Mouse (Mus musculus) neural tube, embryonic 10.5 days (tissue): ENCODE measurements around the gene Lsm4.

Experiments
- DNase-seq: peaks from one replicate; pipeline ENCODE4 v3.0.0-alpha.2; 2017; ENCODE audit warnings: low spot score; ENCODE audit errors: extremely low spot score

Gene Lsm4

DNA sequence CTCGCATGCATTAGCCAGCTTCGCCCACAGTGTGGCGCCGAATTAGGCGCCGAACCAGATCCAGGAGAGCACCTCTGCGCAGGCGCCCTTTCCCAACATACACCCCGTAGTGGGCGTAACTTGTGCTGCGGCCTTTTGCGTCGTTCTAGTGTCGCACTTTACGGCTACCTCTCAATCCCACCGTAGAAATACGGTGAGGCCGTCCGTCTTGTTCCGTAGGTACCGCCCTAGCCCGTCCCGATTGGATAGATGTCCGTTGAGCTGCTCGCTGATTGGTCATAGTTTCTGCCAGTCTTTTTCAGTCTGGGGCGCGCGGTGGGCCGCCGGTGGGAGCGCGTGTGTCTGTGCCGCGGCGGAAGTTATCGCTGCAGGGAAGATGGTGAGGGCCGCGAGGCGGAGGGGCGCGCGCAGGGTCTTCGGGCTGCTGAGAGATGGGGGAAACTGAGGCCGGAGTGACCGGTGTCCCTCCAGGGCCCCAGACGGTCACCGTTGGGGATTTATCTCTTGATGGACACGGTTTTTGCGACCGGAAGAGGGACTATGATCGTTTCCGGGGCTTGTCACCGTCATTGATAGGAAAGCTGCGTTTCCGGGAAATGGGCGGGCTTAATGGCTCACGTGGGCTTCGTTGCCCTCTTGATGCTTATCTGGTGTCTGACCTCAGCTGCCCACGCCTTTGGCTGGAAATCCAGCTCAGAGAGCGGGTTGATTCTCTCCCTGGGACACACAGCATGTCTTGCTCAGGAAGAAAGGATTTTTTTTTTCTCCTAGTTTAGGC lies at the start of gene Lsm4:
Gene Lsm4, plus strand, starts transcription at position 170 of the 778 bp plus-strand sequence.
- DNase-seq, result peak; percentile 99

DNA sequence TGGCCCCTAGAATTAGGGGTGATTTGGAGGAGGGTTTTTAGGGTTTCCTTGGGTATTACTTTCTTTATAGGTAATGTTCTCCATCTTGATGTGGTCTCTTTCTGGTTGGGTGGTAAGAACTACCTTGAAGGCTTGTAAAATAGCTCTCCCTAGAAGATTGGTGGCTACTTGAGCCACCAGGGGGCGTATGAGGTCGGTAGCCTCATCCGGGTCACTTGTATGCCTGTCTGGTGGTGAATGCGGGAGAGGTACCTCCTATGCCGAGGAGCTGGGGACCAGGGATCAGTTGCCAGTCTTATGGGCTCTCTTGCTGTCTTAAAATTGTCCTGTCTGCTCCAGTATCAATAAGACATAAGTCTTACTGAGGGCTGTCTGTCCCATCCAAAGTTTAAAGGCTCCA lies 47.9 kb upstream of the Lsm4 start:
- peak; percentile 70 for DNase-seq

DNA sequence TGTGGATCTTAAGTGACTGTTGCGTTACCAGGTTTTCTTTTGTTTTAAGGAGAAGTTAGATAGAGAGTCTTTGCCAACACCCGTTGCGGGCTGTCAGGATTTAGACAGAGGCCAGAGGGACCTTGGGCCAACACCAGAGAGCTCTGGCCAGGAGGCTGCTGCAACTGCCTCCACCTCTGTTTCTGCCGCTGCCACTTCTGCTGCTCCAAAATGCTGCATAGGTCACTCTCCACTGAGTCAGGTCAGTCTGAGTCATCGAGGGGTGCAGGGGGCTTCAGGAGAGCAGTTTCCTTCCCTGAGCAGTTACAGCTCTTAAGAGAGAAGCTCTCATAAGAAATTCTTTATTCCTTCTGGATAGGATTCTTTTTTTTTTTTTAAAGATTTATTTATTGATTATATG lies 46.0 kb upstream of the Lsm4 start:
- DNase-seq, result no peak

DNA sequence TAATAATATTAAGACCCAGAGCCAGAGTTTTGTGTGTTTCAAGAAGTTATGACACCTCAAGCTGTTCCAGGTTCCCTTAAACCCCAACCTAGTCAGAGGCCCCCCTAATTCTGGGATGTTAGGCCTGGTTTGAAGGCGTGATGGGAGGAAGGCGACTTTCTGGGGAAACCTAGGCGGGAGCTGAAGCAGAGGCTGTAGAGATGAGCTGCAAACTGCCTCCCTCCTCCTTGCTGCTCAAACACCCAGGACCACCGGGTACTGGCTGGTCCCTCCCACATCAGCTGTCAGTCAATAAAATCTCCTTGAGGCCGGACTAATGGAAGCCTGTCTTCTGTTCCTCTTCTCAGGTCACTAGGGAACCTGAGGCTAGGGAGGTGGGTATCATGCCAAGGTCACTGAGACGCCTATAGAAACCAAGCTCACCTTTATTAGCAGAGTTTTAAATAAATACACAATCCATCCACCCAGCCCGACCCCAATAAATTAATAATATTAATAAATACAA lies 44.0 kb upstream of the Lsm4 start:
- DNase-seq, result no peak

DNA sequence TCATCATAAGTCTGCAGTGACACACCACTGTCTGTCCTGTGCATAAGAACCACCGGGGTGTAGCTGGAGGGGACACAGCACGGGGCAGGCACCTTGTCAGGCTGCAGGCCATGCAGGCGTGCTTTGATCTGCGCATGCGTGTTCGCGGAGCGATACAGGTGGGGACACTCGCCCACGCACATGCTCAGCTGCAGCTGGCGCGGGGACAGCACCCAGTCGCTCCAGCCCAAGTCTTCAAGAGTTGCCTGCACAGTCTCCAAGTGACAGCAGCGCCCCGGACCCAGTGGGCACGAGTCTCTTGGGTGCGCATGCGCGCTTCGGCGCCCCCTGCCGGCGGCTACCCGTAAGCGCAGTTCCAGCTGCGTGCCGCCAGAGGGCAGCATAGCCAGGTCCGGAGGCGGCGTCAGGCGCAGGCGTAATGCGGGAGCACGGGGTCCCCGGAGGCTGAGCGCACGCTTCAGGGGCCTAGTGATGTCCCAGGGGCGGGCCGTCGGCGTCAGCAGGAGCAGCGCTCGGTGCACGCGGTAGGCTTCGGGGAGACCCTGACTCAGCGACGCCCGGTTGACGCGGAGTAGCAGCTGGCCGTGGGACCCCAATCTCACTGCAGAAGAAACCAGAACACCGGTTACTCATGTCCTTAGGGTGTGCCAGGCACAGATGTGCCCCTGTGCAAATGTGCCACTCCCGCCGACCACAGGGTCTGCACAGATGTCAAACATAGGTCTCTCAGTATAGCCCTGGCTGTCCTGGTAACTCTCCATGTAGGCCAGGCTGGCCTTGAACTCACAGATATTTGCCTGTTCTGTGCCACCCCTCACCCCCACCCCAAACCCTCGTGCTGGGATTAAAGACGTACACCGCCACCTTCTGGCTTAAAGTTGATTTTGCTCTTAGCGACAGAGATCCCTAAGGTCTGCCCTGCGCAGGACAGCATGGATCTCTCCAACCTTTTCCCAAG lies 43.2 kb upstream of the Lsm4 start:
- DNase-seq, result peak; percentile 96

DNA sequence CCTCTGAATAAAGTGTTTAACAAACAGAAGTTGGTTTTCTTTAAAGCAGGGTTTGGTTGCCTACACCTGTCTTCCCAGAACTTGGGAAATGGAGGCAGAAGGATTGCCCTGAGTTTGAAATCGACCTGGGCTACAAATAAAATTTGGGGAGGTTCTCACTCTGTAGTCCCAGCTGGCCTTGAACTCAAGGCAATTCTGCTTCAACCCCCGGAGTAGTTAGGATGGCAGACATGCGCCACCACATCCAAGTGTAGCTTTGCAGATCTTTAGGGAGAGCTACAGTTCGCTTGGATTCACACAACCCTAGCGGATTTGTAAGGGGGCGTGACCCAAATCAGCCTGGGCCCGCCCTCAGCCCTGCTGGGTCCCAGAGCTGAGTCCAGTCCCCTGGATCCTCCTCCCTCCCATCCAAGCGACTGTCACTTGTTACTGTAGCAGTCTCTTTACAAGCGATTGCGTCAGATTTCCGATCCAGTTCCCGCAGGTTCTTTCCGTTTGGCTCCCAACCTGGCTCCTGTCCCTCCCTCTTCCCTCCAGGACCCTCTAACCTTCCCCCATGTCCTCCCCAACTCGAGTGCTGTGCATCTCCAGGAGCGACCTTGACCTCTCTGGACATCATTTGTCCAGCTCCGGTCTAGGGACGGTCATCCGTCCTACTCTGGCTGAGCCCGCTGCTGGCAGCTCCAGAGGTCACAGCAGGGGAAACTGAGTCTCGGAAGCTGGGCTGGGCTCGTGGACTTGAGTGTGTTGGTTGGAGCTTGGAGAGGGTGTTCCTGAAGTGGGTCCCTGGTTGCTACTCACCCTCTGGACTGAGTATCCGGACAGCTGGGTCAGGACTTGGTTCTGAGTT lies 42.3 kb upstream of the Lsm4 start:
- DNase-seq, result peak; percentile 37

DNA sequence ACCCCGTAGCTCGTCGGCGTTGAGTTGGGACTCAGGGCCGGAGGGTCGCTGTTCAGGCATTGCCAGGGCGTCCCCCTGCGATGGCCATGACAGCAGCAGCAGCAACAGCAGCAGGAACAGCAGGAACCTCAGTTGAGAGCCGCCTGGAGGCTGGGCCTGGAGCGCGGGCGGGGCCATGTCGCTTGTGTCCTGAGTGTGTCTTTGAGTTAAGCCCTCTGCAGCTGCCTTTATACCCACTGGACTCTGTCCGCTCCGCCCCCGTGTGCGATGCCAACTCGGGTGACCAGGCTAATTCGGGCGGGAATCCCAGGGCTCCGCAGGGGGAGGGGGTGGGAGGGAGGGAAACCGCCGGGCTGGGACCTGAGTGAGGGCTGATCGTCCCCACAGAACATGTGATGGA lies 41.6 kb upstream of the Lsm4 start:
- no peak for DNase-seq

DNA sequence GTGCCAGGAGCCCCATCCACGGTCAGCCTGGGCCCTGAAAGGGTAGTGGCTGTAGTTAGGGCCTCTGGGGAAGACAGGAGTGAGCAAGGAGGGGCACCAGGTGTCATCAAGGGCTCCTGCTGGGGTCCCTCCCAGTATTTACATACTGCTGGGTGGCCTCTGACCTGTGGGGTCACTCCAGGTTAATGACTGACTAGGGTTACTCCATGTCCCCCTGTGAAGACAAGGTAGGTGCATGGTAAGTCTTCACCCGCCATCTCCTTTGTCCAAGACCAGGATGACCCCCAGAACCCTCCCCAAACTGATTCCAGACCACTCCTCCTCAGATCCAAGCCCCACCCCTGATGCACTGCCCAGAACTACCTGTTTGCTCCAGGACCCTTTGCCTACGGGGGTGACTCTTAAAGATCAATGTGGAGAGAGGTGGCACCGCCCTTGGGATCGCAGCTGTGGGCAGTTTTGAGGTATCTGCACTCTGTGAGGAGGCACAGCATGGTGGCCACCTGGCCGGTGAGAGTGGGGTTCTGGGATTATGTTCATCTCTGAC lies 40.6 kb upstream of the Lsm4 start, which contains the start of gene Gdf15:
Gene Gdf15, minus strand, starts transcription at position 111 of the 547 bp plus-strand sequence.
- DNase-seq, result no peak

DNA sequence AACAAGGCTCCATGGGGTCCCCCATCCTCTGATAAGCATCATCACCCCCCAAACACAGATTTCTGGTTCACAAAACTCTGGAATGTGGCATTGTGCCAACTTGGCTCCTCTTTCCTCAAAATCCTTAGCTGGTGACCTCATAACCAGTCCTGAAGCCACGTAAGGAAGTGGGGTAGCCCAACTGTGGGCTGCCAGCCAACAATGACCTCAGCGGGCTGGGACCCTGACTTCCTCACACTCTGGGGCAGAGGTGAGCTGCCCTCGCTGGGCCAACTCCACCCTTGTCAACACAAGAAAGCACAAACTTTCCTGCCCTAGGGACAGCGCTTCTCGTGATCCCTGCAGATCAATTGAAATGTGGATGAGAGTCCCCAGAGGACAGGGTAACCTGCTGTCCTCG lies 39.0 kb upstream of the Lsm4 start:
- no peak for DNase-seq

DNA sequence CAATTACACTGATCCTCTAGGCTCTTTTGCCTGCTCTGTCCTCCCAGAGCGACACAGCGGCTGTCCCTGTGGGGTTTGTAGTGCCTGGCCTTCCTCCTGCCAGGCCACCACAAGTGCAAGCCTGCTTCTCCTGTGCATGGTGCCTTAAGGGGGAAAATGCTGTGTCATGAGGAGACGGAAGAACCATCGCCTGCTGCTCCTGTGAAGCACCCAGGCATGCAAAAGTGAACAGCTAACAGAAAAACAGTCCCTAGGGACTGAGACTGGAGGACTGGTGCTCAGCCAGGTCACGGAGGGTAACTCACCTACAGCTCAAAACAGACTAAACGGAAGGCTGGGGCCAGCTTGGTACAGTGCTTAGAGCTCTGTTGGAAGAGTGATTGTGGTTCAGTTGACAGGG lies 37.5 kb upstream of the Lsm4 start:
- DNase-seq, result no peak

DNA sequence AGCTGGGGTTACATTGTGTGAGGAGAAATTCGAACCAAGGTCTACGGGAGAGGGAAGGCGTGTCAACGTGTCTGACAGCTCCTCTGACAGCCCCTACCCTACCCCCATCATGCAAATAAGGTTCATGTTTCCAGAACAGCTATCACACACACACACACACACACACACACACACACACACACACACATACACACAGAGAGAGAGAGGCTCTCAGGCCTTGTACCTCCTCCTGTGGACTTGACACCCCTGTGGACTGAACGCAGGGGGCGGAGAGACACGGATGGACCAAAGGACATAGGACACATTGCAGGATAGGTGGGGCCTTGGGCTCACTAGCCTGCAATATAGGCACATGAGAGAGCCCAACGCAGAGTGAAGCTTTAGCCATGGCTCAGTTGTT lies 36.2 kb upstream of the Lsm4 start:
- no peak for DNase-seq

DNA sequence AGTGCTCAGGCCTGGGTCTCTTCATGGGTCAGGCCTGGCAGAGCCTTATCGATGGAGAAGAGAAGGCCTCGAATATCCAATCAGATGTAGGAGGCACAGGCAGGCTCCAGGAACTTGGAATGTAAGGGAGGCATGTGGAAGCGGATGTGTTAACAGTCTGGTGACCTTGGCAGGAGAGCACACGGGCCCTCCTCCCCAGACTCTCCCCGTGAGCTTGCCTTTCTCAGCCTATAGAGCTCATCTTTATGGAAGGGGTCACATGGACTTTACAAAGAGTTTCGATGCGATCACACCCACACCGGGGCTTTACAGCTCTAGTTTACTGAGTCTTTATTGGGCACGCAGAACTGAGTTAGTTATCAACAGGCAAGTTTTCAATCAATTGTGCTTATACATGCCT lies 34.3 kb upstream of the Lsm4 start:
- DNase-seq, result no peak

DNA sequence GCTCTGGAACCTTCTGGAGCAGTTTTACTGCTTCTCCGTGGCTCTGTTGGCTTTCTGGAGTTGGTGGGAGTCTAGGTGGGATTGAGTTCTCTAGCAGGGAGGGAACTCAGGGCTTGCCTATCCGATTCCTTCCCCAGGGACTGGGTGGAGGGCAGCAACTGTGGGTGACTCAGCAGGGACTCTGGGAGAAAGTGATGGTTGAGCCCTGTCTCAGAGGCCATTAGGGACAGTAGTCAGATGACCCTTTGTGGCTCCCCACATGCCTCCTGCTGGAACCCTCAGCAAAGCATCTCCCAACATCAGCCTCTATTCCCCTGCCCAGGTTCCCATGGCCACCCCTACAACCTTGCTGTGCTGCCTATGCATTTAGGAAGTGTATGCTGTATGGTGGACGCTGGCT lies 30.0 kb upstream of the Lsm4 start:
- no peak for DNase-seq

DNA sequence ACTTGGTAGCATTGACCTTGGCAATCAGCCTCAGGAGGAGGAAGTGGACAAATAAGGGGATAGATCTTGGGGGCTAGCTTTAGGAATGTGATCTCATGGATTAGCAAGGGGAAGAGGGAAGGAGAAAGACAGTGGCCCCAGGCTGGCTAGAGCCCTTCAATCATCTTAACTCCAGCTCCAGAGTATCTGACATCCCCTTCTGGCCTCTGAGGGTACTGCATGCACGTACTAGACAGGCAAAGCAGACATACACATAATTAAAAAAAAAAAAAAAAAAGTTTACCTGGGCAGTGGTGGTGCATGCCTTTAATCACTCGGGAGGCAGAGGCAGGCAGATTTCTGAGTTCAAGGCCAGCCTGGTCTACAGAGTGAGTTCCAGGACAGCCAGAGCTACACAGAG lies 29.0 kb upstream of the Lsm4 start:
- no peak for DNase-seq

DNA sequence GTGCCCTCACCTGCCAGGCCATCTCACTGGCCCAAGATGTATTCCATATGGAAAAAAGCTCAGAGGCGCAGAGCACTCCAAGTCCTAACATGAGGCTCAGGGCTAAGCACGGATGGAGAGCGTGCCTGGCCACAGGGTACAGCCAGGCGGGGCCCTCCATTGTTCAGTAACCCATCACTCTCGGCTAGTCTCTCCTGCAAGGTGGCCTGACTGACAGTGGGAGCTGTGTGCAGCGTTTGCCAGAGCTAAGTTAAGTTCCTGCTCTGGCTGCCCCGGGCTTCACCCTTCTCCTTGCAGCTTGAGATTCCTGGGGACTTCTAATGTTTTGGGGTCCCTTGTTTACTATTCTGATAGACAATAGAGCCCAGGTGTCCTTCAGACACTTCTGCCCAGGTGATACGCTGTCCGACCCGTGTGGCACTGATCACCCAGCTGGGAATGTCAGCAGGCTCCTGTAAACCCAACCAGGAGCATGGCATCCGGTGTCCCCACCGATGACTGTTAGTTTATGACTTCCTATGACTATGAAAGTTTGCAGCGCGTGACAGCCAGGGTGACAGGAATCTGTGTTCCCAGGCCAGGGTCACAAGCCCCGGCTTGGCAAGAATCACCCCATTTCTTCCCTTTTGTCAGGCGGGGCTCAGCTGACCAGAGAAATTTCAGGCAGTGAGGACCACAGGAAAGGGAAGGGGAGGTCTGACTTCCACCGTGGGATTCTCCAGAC lies 27.4 kb upstream of the Lsm4 start:
- no peak for DNase-seq

DNA sequence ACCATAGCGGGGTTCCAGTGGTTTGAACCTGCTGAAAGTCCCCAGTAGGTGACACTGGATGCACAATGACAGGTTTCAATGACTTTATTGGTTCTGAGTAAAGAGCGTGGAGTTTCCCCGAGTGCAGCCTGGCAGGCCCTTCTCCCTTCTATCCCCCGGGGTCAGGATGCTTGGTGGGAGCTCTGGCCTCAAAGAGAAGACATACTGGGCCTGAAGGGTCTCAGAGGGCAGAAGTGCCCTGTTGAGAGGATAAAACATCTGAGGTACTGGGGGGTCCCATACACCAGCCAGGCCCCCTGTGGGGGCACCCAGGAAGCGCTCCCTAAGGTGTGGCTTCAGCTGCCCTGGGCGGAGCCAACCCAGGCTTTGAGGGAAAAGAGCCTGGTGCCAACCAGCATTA lies 26.7 kb upstream of the Lsm4 start:
- no peak for DNase-seq

DNA sequence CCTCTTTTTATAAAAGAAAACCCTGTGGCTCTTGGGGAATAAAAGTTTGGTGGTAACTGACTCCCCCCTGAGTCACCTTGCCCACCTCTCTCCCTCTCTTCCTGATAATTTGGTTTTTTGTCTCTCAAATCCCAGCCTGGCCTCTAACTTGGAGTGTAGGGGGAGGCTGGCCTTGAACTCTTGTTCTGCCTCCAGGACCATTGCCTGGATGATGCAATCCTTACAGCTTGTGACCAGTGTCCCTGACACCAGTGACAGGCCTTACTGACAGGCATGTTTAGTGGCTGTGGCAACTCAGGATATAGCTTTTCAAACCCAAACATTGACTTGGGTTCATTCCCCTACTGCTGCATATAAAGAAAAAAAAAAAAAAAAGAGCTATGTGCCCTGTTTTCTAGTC lies 26.3 kb upstream of the Lsm4 start:
- no peak for DNase-seq

DNA sequence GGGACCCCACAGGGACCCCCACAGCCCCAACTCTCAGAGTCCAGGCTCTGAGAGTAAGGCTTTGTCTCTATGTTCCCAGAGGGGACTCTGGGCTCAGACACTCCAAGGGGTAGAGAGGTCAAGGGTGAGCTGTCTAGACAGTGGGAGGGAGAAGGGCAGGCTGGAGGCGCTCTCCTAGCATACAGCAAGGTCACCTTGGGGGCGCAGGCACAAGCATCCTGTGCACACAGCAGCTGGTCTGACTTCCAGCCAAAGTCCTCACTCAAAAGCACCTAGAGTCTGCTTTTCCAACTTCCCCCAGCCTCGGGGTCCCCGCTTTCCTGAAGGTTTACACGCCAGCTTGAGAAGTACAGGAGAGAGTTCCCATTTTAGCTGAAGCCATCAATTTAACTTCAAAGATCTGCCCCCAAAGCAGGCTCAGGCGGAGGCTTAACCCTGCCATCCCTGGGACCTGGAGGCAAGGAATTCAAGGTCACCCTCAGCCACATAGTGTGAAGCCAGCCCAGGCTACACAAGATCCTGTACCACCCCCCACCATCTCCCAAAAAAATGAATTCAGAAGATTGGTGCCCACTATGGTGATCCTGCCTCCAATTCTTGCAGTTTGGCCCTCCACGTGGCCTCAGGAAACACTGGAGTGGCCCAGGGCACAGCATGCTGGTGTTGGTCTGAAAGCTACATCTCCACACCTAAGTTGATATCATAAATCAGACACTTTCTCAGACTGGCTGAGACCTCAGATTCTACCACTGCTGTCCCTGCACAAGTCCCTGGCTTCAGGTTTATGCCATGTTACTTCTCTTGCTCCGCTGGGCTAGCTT lies 25.5 kb upstream of the Lsm4 start:
- DNase-seq, result peak; percentile 62

DNA sequence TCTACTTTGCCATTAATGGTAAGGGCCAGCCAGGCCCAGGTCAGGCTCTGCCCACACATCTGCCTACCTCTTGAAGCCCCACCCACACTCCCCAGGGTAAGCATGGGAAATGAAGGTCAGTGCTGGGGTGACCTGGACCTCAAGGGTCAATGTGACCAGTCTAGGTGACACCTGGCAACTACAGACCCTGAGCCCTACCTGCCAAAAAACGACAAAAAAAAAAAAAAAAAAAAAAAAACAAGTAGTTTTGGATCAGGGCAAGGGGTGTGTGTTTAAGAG lies 24.9 kb upstream of the Lsm4 start:
- DNase-seq, result no peak

DNA sequence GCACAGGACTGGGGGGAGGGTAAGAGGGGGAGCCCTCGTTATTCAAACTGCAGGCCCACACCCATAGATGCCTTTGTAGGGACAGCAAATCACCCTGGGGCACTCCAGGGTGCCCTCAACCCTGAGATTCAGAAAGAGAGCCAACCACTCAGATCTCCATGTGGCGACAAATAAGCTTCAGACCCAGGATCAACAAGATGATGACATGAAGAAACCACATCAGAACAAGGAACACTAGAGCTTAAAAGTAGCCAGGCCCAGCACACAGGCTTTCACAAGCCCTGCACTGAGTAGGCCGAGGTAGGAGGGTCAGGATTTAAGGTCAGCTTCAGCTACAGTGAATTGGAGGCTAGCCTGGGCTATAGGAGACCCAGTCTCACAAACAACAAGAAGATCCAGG lies 24.1 kb upstream of the Lsm4 start:
- DNase-seq, result no peak
